Mouse (Mus musculus): ENCODE results near the gene Ispd. TPM values are rescaled to one million over a fixed set of nuclear protein-coding genes. Genes with fewer than 3 reads are reported as not detected.

Gene Ispd
- polyA plus RNA-seq, 1 experiment from 2014 or later = 10.9 TPM

DNA sequence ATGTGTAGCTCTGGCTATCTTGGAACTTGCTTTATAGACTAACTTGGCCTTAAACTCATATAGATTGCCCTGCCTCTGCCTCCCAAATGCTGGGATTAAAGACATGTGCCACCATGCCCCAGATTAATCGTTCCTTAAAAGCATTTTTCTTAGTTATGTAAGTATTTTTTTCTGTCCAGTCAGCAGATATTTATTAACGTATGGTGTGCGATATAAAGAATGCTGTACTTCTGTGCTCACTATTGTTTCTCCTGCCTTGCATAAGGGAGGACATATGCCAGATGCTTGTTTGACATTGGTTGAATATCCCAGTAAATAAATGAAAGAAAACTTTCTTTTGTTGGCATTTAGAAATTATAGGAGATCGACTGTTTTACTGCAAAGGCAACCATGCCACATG lies 5.7 kb downstream of the Ispd start:
- H3K4me1 ChIP-seq = peaks cover 4% of the 10 kb centered on the region; the same call in 1 of the 2 replicates
- H3K4me2 ChIP-seq = no peak overlapping the region
- no peaks in the 10 kb centered on the region for H3K9me3 ChIP-seq
- no peaks in the 10 kb centered on the region for H3K27me3 ChIP-seq (replicated peaks)
- no peak overlapping the region for H3K27ac ChIP-seq
- no peak for ATAC-seq (ENCODE audit: insufficient read depth, low FRiP score, low read depth)
- no peak overlapping the region for H3K9ac ChIP-seq
- WGBS = 82% methylated on average over 4 of the region's 4 CpGs
- H3K4me3 ChIP-seq (replicated peaks) = no peak overlapping the region
- H3K36me3 ChIP-seq = no peaks in the 10 kb centered on the region; the same call in 1 of the 2 replicates

DNA sequence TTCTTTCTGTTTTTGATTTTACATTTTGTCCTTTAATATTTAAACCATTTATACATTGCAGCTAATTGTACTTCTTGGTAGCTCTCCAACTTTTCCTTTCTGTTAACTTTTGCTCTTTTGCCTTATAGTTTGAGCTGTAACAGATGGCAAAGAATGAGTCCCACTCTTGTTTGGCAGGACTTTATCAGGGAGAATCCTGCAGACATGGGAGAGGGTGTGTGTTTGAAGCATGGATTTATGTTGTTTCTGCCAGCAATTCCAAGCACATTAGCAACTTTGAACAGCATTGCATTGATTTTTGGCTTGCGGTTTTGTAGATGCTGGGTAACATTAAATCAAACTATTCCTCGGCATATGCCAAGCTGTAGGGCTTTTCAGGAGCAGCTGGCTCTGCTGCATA lies 13.9 kb downstream of the Ispd start:
- Histone ChIP-seq H3K4me3 (replicated peaks) (no peak overlapping the region), H3K4me1 (no peaks in the 10 kb centered on the region), H3K4me2 (no peak overlapping the region), H3K9ac (no peak overlapping the region), H3K27ac (0 out of 2 replicates have a peak overlapping the region, but pooled peaks have one; percentile 17), H3K27me3 (replicated peaks) (no peaks in the 10 kb centered on the region), H3K9me3 (no peaks in the 10 kb centered on the region), H3K36me3 (no peaks in the 10 kb centered on the region; the same call in 1 of the 2 replicates)
- 42% methylated on average over 2 of the region's 2 CpGs for WGBS
- ATAC-seq (ENCODE audit: insufficient read depth, low FRiP score, low read depth) = no peak

DNA sequence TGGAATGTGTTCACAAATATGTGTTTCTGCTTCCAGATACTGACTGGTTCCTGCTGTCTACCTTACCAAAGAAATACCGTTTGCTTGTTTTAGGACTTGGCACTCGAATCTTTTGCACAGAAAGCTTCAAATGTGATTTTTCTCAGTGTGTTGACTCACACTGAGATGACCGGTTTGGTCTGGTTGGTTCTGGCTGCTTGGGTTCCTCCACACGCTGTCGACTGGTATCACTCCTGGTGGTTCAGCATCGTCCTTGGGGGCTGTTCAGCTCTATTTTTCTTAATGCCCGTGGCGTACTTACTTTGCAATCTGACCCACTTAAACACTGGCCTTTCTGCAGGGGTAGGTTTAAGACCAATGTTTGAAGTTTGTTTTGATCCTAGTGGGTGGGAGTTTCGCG lies 42.4 kb downstream of the Ispd start:
- Histone ChIP-seq H3K27ac (no peak overlapping the region), H3K9me3 (no peaks in the 10 kb centered on the region), H3K9ac (no peak overlapping the region), H3K4me1 (no peaks in the 10 kb centered on the region), H3K36me3 (no peaks in the 10 kb centered on the region), H3K4me2 (no peak overlapping the region), H3K4me3 (replicated peaks) (no peak overlapping the region), H3K27me3 (replicated peaks) (no peaks in the 10 kb centered on the region)
- ATAC-seq (ENCODE audit: insufficient read depth, low FRiP score, low read depth) = no peak
- WGBS = 73% methylated on average over 10 of the region's 10 CpGs

GRCm38 (mm10) chr12:36425258-36425657 lies 44.0 kb downstream of the Ispd start:
- H3K4me1 ChIP-seq = no peaks in the 10 kb centered on the region
- WGBS = 84% methylated on average over 7 of the region's 7 CpGs

DNA sequence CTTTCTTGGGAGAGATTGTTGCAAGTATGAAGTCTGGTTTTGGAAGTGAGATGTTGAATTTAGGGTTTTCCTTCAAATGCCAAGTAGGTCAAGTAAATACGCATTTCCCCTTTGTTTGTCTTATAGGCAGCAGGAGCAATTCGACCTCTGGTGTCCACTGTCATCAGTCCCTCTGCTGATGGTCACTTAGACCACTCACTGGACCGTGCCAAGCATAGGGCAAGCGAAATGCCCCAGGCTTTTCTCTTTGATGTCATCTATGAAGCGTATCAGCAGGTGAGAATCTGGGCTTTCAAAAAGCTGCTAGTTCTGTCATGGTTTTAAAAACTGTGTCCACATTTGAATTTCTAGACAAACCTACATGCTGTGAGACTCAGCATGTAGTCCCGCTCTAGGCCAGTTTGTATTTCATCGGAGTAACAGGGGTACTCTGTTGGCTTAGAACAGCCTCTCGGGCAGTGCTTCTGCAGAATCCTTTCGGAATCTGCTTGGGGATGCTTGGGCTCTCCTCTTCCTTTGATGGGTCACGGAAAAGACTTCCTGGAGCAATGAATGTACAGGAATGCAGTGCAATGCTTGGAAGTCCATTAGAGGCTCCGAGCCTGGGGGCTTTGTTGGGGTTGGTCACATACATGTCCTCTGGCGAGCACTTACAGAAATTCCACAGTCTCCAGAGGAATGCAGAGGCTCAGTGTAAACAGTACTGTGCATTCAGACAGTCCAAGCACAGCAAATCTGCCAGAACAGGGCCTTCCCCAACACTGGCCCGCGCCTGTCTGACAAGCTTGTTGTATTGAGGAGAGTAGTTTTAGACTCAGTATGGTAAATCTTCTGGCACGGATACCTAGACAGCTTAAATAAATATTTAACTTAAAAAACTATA lies 45.2 kb downstream of the Ispd start:
- Histone ChIP-seq H3K27me3 (replicated peaks) (no peaks in the 10 kb centered on the region), H3K36me3 (no peaks in the 10 kb centered on the region), H3K9ac (no peak overlapping the region), H3K4me2 (no peak overlapping the region), H3K27ac (peak overlapping the region; percentile 48), H3K9me3 (no peaks in the 10 kb centered on the region), H3K4me3 (replicated peaks) (no peak overlapping the region), H3K4me1 (no peaks in the 10 kb centered on the region)
- 47% methylated on average over 15 of the region's 15 CpGs for WGBS
- peak; percentile 82 for ATAC-seq (ENCODE audit: insufficient read depth, low FRiP score, low read depth)

More at GRCm38 (mm10) chr12:36425258-36425657, 44.0 kb downstream of the Ispd start:
- no peak for ATAC-seq (ENCODE audit: insufficient read depth, low FRiP score, low read depth)
- no peaks in the 10 kb centered on the region for H3K36me3 ChIP-seq
- no peaks in the 10 kb centered on the region for H3K9me3 ChIP-seq
- H3K4me2 ChIP-seq = no peak overlapping the region
- no peak overlapping the region for H3K27ac ChIP-seq
- no peaks in the 10 kb centered on the region for H3K27me3 ChIP-seq (replicated peaks)
- H3K9ac ChIP-seq = no peak overlapping the region
- H3K4me3 ChIP-seq (replicated peaks) = no peak overlapping the region

- Histone ChIP-seq H3K4me3 (replicated peaks) (no peak overlapping the region), H3K4me2 (no peak overlapping the region), H3K27me3 (replicated peaks) (no peaks in the 10 kb centered on the region), H3K36me3 (no peaks in the 10 kb centered on the region), H3K9me3 (no peaks in the 10 kb centered on the region), H3K9ac (no peak overlapping the region), H3K27ac (no peak overlapping the region), H3K4me1 (no peaks in the 10 kb centered on the region)
- 48% methylated on average over 5 of the region's 5 CpGs for WGBS
- no peak for ATAC-seq (ENCODE audit: insufficient read depth, low FRiP score, low read depth)
Observed at GRCm38 (mm10) chr12:36436956-36437355, 55.7 kb downstream of the Ispd start.

DNA sequence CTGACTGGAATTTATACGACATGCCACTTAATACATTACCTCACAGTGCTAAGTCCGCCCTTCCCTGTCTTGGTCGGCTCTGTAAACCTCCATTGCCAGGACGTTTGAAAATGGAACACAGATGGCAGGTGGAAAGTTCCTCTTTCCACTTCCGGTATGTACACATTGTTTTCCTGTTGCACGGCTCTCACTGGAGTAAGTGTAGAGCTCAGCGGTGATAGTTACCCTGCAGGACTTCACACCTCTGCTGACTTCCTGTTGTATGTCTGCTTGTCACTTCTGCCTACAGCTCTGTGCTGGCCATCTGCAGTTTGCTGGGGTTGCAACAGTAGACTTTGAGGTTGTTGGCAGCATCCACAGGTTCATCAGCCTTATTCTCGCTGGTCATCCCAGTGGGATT lies 58.1 kb downstream of the Ispd start:
- Histone ChIP-seq H3K27ac (no peak overlapping the region), H3K9me3 (no peaks in the 10 kb centered on the region), H3K27me3 (replicated peaks) (no peaks in the 10 kb centered on the region), H3K36me3 (no peaks in the 10 kb centered on the region), H3K9ac (no peak overlapping the region), H3K4me1 (no peaks in the 10 kb centered on the region), H3K4me2 (no peak overlapping the region), H3K4me3 (replicated peaks) (no peak overlapping the region)
- no peak for ATAC-seq (ENCODE audit: insufficient read depth, low FRiP score, low read depth)
- WGBS = 76% methylated on average over 8 of the region's 8 CpGs

- no peak for ATAC-seq (ENCODE audit: insufficient read depth, low FRiP score, low read depth)
- H3K27me3 ChIP-seq (replicated peaks) = no peaks in the 10 kb centered on the region
- no peak overlapping the region for H3K4me2 ChIP-seq
- H3K4me1 ChIP-seq = no peaks in the 10 kb centered on the region
- no peak overlapping the region for H3K9ac ChIP-seq
- H3K4me3 ChIP-seq (replicated peaks) = no peak overlapping the region
- H3K9me3 ChIP-seq = no peaks in the 10 kb centered on the region
- no peak overlapping the region for H3K27ac ChIP-seq
- 94% methylated on average over 3 of the region's 3 CpGs for WGBS
- no peaks in the 10 kb centered on the region for H3K36me3 ChIP-seq
Observed at GRCm38 (mm10) chr12:36456002-36456401, 74.8 kb downstream of the Ispd start.

- Histone ChIP-seq H3K27me3 (replicated peaks) (no peaks in the 10 kb centered on the region), H3K9ac (no peak overlapping the region), H3K27ac (no peak overlapping the region), H3K36me3 (no peaks in the 10 kb centered on the region), H3K4me1 (no peaks in the 10 kb centered on the region), H3K4me3 (replicated peaks) (no peak overlapping the region), H3K4me2 (no peak overlapping the region), H3K9me3 (no peaks in the 10 kb centered on the region)
- 66% methylated on average over 2 of the region's 2 CpGs for WGBS
- no peak for ATAC-seq (ENCODE audit: insufficient read depth, low FRiP score, low read depth)
Observed at GRCm38 (mm10) chr12:36457726-36458125, 76.5 kb downstream of the Ispd start.

- Histone ChIP-seq H3K27me3 (replicated peaks) (no peaks in the 10 kb centered on the region), H3K27ac (no peak overlapping the region), H3K9ac (no peak overlapping the region), H3K9me3 (no peaks in the 10 kb centered on the region), H3K4me3 (replicated peaks) (no peak overlapping the region), H3K4me2 (no peak overlapping the region), H3K4me1 (no peaks in the 10 kb centered on the region), H3K36me3 (no peaks in the 10 kb centered on the region)
- no peak for ATAC-seq (ENCODE audit: insufficient read depth, low FRiP score, low read depth)
- WGBS = 88% methylated on average over 6 of the region's 6 CpGs
Observed at GRCm38 (mm10) chr12:36468325-36469044, 87.2 kb downstream of the Ispd start.

DNA sequence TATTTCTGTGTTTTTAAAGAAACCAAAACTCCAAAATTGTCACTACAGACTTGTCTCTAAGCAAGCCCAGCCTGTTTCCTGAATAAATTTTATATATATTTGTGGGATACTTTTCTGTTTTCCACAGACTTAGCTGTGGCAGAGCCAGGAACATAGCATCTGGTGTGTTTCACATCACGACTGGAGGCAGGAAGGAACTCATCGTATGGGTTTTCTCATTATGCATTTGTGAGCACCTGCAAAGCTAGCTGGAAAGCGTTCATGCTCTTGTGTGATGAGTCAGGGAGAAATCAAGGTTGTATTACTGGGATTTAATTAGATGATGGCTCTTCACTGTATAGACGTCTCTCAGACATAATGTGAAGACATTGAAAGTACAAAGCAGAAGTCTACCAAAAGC lies 90.2 kb downstream of the Ispd start:
- Histone ChIP-seq H3K4me3 (replicated peaks) (no peak overlapping the region), H3K4me1 (peaks cover under 1% of the 10 kb centered on the region; the same call in 1 of the 2 replicates), H3K9me3 (no peaks in the 10 kb centered on the region), H3K27ac (no peak overlapping the region), H3K36me3 (no peaks in the 10 kb centered on the region), H3K4me2 (no peak overlapping the region), H3K27me3 (replicated peaks) (no peaks in the 10 kb centered on the region), H3K9ac (no peak overlapping the region)
- 55% methylated on average over 4 of the region's 4 CpGs for WGBS
- ATAC-seq (ENCODE audit: insufficient read depth, low FRiP score, low read depth) = no peak

DNA sequence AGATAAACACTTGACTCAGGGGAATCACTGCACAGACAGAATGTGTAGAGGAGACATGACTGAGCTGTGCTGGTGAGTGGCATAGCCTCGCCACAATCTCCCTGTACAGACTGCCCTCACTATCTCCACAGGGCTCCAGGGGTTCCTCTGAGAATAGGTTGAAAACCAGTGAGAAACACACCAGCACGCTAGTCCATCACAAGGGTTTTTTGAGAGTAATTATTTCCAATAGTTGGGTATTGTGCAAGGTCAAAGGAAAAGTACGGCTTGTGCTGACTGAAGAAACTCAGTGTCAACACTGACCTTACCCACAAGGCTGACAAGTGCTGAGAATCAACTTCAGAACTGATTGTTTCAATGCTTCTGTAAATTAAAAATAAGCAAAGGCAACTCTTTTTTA lies 92.9 kb downstream of the Ispd start:
- Histone ChIP-seq H3K36me3 (no peaks in the 10 kb centered on the region), H3K27me3 (replicated peaks) (no peaks in the 10 kb centered on the region), H3K27ac (no peak overlapping the region), H3K9ac (no peak overlapping the region), H3K4me3 (replicated peaks) (no peak overlapping the region), H3K4me1 (peaks cover 8% of the 10 kb centered on the region), H3K4me2 (no peak overlapping the region), H3K9me3 (no peaks in the 10 kb centered on the region)
- WGBS = 86% methylated on average over 3 of the region's 3 CpGs
- ATAC-seq (ENCODE audit: insufficient read depth, low FRiP score, low read depth) = no peak

Measured in stomach, embryonic 15.5 days (tissue).